Mouse (Mus musculus): ENCODE data around the gene Prcd. TPM values are rescaled to one million over a fixed set of nuclear protein-coding genes. Genes with fewer than 3 reads are reported as not detected.
"Not testable (repeated sequence)": the region's sequence is repeated elsewhere in the genome, so short reads cannot be mapped to it uniquely, and the experiment has no call there.

Gene Prcd
- polyA plus RNA-seq, 1 experiment, result 0.44 TPM

DNA sequence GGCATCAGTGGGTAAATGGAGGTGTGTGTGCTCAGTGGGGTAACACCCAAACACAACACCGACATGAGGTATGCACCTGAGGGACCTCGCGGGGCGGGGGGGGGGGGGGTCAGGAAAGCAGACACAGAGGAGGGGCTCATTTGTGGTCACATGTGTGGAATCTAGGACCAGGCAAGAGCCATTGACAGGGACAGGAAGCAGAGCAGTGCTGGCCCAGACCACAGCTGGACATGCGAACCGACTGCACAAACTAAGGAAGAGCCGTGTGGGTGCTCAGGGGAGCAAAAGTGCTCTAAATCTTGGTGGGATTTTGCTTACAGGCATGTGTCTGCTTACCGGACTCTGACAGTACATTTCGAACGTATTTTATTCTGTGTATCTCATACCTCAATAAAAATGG, 12.0 kb downstream of the Prcd start:
- no peaks in the 10 kb centered on the region for H3K36me3 ChIP-seq (ENCODE audit: control insufficient read depth, insufficient read depth, low read length)
- H3K27me3 ChIP-seq (replicated peaks; ENCODE audit: control insufficient read depth, insufficient read depth, low read length), result no peaks in the 10 kb centered on the region
- peaks cover 9% of the 10 kb centered on the region; the same call in 1 of the 2 replicates for H3K4me1 ChIP-seq (ENCODE audit: control insufficient read depth, insufficient read depth, low read length)
- 80% methylated on average over 10 of the region's 10 CpGs for WGBS
- H3K27ac ChIP-seq (ENCODE audit: insufficient read depth, low read depth, low read length), result no peak overlapping the region
- H3K4me3 ChIP-seq (ENCODE audit: insufficient read depth, low read depth, low read length), result no peak overlapping the region
- no peak for DNase-seq
- no peak for TF ChIP-seq CTCF (conservative IDR thresholded peaks at IDR 0.05; ENCODE audit: insufficient read depth, insufficient read length, low read depth, low read length)
- no peak for TF ChIP-seq POLR2A (IDR thresholded peaks at IDR 0.05; ENCODE audit: low read depth, low read length)

GRCm38 (mm10) chr11:116666566-116666965, 13.2 kb downstream of the Prcd start:
- H3K4me1 ChIP-seq (ENCODE audit: control insufficient read depth, insufficient read depth, low read length), result peaks cover 7% of the 10 kb centered on the region; the same call in 1 of the 2 replicates
- TF ChIP-seq CTCF (conservative IDR thresholded peaks at IDR 0.05; ENCODE audit: insufficient read depth, insufficient read length, low read depth, low read length), result no peak
- TF ChIP-seq POLR2A (IDR thresholded peaks at IDR 0.05; ENCODE audit: low read depth, low read length), result no peak
- WGBS, result 65% methylated on average over 9 of the region's 9 CpGs
- no peak overlapping the region for H3K27ac ChIP-seq (ENCODE audit: insufficient read depth, low read depth, low read length)
- no peak overlapping the region for H3K4me3 ChIP-seq (ENCODE audit: insufficient read depth, low read depth, low read length)
- peak; percentile 59 for DNase-seq
- H3K36me3 ChIP-seq (ENCODE audit: control insufficient read depth, insufficient read depth, low read length), result no peaks in the 10 kb centered on the region
- H3K27me3 ChIP-seq (replicated peaks; ENCODE audit: control insufficient read depth, insufficient read depth, low read length), result no peaks in the 10 kb centered on the region

DNA sequence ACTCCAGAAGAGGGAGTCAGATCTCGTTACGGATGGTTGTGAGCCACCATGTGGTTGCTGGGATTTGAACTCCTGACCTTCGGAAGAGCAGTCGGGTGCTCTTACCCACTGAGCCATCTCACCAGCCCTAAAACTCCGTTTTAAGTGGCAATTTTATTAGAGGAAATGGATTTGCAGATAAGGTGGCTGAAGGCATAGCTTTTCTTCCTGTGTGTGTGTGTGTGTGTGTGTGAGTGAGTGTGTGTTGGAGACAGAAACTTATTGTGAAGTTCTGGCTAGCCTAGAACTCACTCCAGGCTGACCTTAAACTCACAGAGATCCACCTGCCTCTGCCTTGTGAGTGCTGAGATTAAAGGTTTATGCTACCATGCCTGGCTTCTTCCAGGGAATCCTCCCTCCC, 13.7 kb downstream of the Prcd start:
- not testable (repeated sequence) for H3K4me3 ChIP-seq (ENCODE audit: insufficient read depth, low read depth, low read length); H3K36me3 ChIP-seq (ENCODE audit: control insufficient read depth, insufficient read depth, low read length); H3K4me1 ChIP-seq (ENCODE audit: control insufficient read depth, insufficient read depth, low read length); H3K27me3 ChIP-seq (replicated peaks; ENCODE audit: control insufficient read depth, insufficient read depth, low read length); H3K27ac ChIP-seq (ENCODE audit: insufficient read depth, low read depth, low read length); DNase-seq
- 72% methylated on average over 5 of the region's 5 CpGs for WGBS

- Histone ChIP-seq H3K36me3 (ENCODE audit: control insufficient read depth, insufficient read depth, low read length) (no peaks in the 10 kb centered on the region), H3K27me3 (replicated peaks; ENCODE audit: control insufficient read depth, insufficient read depth, low read length) (no peaks in the 10 kb centered on the region), H3K4me1 (ENCODE audit: control insufficient read depth, insufficient read depth, low read length) (peaks cover 7% of the 10 kb centered on the region; the same call in 1 of the 2 replicates), H3K27ac (ENCODE audit: insufficient read depth, low read depth, low read length) (no peak overlapping the region), H3K4me3 (ENCODE audit: insufficient read depth, low read depth, low read length) (no peak overlapping the region)
- DNase-seq, result no peak
- WGBS, result 87% methylated on average over 8 of the region's 8 CpGs
- TF ChIP-seq CTCF (conservative IDR thresholded peaks at IDR 0.05; ENCODE audit: insufficient read depth, insufficient read length, low read depth, low read length) (no peak), POLR2A (IDR thresholded peaks at IDR 0.05; ENCODE audit: low read depth, low read length) (no peak)
Measured at GRCm38 (mm10) chr11:116667930-116668329, 14.6 kb downstream of the Prcd start.

- WGBS, result 55% methylated on average over 10 of the region's 10 CpGs
- Histone ChIP-seq H3K27me3 (replicated peaks; ENCODE audit: control insufficient read depth, insufficient read depth, low read length) (no peaks in the 10 kb centered on the region), H3K27ac (ENCODE audit: insufficient read depth, low read depth, low read length) (no peak overlapping the region), H3K36me3 (ENCODE audit: control insufficient read depth, insufficient read depth, low read length) (no peaks in the 10 kb centered on the region), H3K4me3 (ENCODE audit: insufficient read depth, low read depth, low read length) (no peak overlapping the region), H3K4me1 (ENCODE audit: control insufficient read depth, insufficient read depth, low read length) (peaks cover 11% of the 10 kb centered on the region; the same call in 1 of the 2 replicates)
- TF ChIP-seq CTCF (conservative IDR thresholded peaks at IDR 0.05; ENCODE audit: insufficient read depth, insufficient read length, low read depth, low read length) (no peak), POLR2A (IDR thresholded peaks at IDR 0.05; ENCODE audit: low read depth, low read length) (no peak)
- peak; percentile 77 for DNase-seq
Measured at GRCm38 (mm10) chr11:116668381-116668825, 15.1 kb downstream of the Prcd start.

- peaks cover 15% of the 10 kb centered on the region; the same call in 1 of the 2 replicates for H3K4me1 ChIP-seq (ENCODE audit: control insufficient read depth, insufficient read depth, low read length)
- TF ChIP-seq CTCF (conservative IDR thresholded peaks at IDR 0.05; ENCODE audit: insufficient read depth, insufficient read length, low read depth, low read length) (no peak; the same call in 1 of the 2 replicates), POLR2A (IDR thresholded peaks at IDR 0.05; ENCODE audit: low read depth, low read length) (no peak)
- peaks cover 3% of the 10 kb centered on the region; the same call in 1 of the 2 replicates for H3K36me3 ChIP-seq (ENCODE audit: control insufficient read depth, insufficient read depth, low read length)
- peak; percentile 58 for DNase-seq
- WGBS, result 39% methylated on average over 7 of the region's 7 CpGs
- no peaks in the 10 kb centered on the region for H3K27me3 ChIP-seq (replicated peaks; ENCODE audit: control insufficient read depth, insufficient read depth, low read length)
- no peak overlapping the region for H3K4me3 ChIP-seq (ENCODE audit: insufficient read depth, low read depth, low read length)
- no peak overlapping the region for H3K27ac ChIP-seq (ENCODE audit: insufficient read depth, low read depth, low read length)
Measured at GRCm38 (mm10) chr11:116668839-116669238, 15.5 kb downstream of the Prcd start.

DNA sequence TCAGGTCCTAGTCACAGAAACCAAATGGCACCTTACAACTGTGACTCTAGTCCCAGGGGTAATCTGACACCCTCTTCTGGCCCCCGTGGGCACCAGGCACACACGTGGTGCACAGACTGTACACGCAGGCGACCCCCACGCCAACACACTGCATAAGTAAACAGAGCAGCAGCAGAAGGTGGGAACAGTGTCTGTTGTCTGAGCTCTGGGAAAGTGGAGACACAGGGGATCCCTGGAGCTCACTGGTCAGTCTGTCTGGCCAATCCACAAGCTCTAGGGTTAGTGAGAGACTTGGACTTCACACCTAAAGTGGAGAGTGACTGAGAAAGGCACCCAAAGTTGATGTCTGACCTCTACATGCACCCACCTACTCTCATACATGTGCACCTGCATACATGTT, 16.0 kb downstream of the Prcd start:
- H3K4me1 ChIP-seq (ENCODE audit: control insufficient read depth, insufficient read depth, low read length), result peaks cover 20% of the 10 kb centered on the region; the same call in 1 of the 2 replicates
- H3K4me3 ChIP-seq (ENCODE audit: insufficient read depth, low read depth, low read length), result no peak overlapping the region
- TF ChIP-seq CTCF (conservative IDR thresholded peaks at IDR 0.05; ENCODE audit: insufficient read depth, insufficient read length, low read depth, low read length) (no peak), POLR2A (IDR thresholded peaks at IDR 0.05; ENCODE audit: low read depth, low read length) (no peak)
- no peaks in the 10 kb centered on the region for H3K27me3 ChIP-seq (replicated peaks; ENCODE audit: control insufficient read depth, insufficient read depth, low read length)
- WGBS, result 40% methylated on average over 5 of the region's 5 CpGs
- H3K36me3 ChIP-seq (ENCODE audit: control insufficient read depth, insufficient read depth, low read length), result peaks cover 7% of the 10 kb centered on the region; the same call in 1 of the 2 replicates
- no peak for DNase-seq
- H3K27ac ChIP-seq (ENCODE audit: insufficient read depth, low read depth, low read length), result no peak overlapping the region

All from kidney, adult 2 months (tissue).